ENCODE assay signal across 17 mouse cellular contexts in genomic region chr5:106450426-106451160, GRCm38 (mm10). TPM values are rescaled to one million over a fixed set of nuclear protein-coding genes. Genes with fewer than 3 reads are reported as not detected.
A peak's percentile ranks its signal among the peaks of the same experiment; 100 is the strongest.
DNase-seq lines count a peak whose midpoint lies in the region; ATAC-seq lines count a peak whose summit lies in the region.
"Had no signal": no experiment of that assay in that cellular context is flagged by ENCODE, and none has a peak within 500 bp of the region (broad histone marks: within the 10 kb centered on the region; RNA-seq: fewer than 3 reads in every experiment).

No protein-coding gene starts in this region.

- no peaks in the 10 kb centered on the region for H3K36me3 ChIP-seq in forebrain, embryonic 12.5 days (replicated peaks)
- H3K36me3 ChIP-seq in forebrain, embryonic 15.5 days, result no peaks in the 10 kb centered on the region
- no peaks in the 10 kb centered on the region for H3K36me3 ChIP-seq in midbrain, embryonic 14.5 days (ENCODE audit: control insufficient read depth, insufficient read depth, low read length)

- DNase-seq in cerebellum, adult 9-10 months, result peak; percentile 65
- peak; percentile 39 to 42 for DNase-seq in cerebellum, postnatal 36 days
- no peak for DNase-seq in midbrain, embryonic 14.5 days
- no peak for DNase-seq in spleen, adult 18-20 months
- DNase-seq in right cerebral cortex, postnatal 25 days, result no peak
- DNase-seq: heart, adult 2 months; kidney, adult 2 months; kidney, postnatal 36 days; left cerebral cortex, postnatal 4 days; thymus, adult 2 months had no signal

- no peak overlapping the region; the same call in 1 of the 2 replicates for H3K4me3 ChIP-seq in forebrain, embryonic 12.5 days (replicated peaks)
- no peak overlapping the region for H3K4me3 ChIP-seq in forebrain, embryonic 15.5 days
- peak overlapping the region; percentile 3 for H3K4me3 ChIP-seq in midbrain, embryonic 14.5 days (replicated peaks; ENCODE audit: low read depth, low read length)
- H3K4me3 ChIP-seq: heart, adult 2 months; megakaryocyte, embryonic 14.5 days had no signal

- peaks cover 37% of the 10 kb centered on the region for H3K4me1 ChIP-seq in forebrain, embryonic 12.5 days
- H3K4me1 ChIP-seq in forebrain, embryonic 15.5 days, result peaks cover 19% of the 10 kb centered on the region
- H3K4me1 ChIP-seq in midbrain, embryonic 14.5 days (ENCODE audit: control insufficient read depth, insufficient read depth, low read length), result peaks cover 7% of the 10 kb centered on the region; the same call in 1 of the 2 replicates

- H3K4me2 ChIP-seq in forebrain, embryonic 12.5 days, result peak overlapping the region; percentile 44
- no peak overlapping the region for H3K4me2 ChIP-seq in forebrain, embryonic 15.5 days (replicated peaks)
- peak overlapping the region; percentile 56 for H3K4me2 ChIP-seq in midbrain, embryonic 14.5 days (ENCODE audit: low read length)

- no peaks in the 10 kb centered on the region for H3K9me3 ChIP-seq in forebrain, embryonic 12.5 days
- H3K9me3 ChIP-seq in forebrain, embryonic 15.5 days, result no peaks in the 10 kb centered on the region
- H3K9me3 ChIP-seq in midbrain, embryonic 14.5 days (ENCODE audit: control insufficient read depth, low read length), result no peaks in the 10 kb centered on the region

- no peak for ATAC-seq in forebrain, embryonic 12.5 days (ENCODE audit: low FRiP score)
- no peak for ATAC-seq in forebrain, embryonic 15.5 days (replicated peaks)
- no peak for ATAC-seq in midbrain, embryonic 14.5 days (ENCODE audit: low FRiP score, low TSS enrichment)
- ATAC-seq: hindbrain, postnatal 0 days; lung, postnatal 0 days had no signal

- peaks cover 96% of the 10 kb centered on the region for H3K27me3 ChIP-seq in forebrain, embryonic 12.5 days
- peaks cover 84% of the 10 kb centered on the region for H3K27me3 ChIP-seq in forebrain, embryonic 15.5 days
- peaks cover 82% of the 10 kb centered on the region for H3K27me3 ChIP-seq in midbrain, embryonic 14.5 days (ENCODE audit: control insufficient read depth, insufficient read depth, low read length)

- no peak overlapping the region for H3K9ac ChIP-seq in forebrain, embryonic 12.5 days
- H3K9ac ChIP-seq in forebrain, embryonic 15.5 days (replicated peaks), result no peak overlapping the region
- H3K9ac ChIP-seq in midbrain, embryonic 14.5 days (replicated peaks; ENCODE audit: low read length), result peak overlapping the region; percentile 7; the same call in 1 of the 2 replicates
- H3K9ac ChIP-seq: liver, embryonic 14.5 days had no signal

- 12% methylated on average over 5 of the region's 5 CpGs for WGBS in forebrain, embryonic 12.5 days
- 10% methylated on average over 5 of the region's 5 CpGs for WGBS in forebrain, embryonic 15.5 days
- WGBS in midbrain, embryonic 14.5 days, result 13% methylated on average over 5 of the region's 5 CpGs

- 0 out of 2 replicates have a peak overlapping the region, but pooled peaks have one; percentile 5 for H3K27ac ChIP-seq in forebrain, embryonic 12.5 days
- no peak overlapping the region for H3K27ac ChIP-seq in forebrain, embryonic 15.5 days (replicated peaks)
- 0 out of 2 replicates have a peak overlapping the region, but pooled peaks have one; percentile 74 for H3K27ac ChIP-seq in midbrain, embryonic 14.5 days (replicated peaks; ENCODE audit: low read depth, low read length)
- H3K27ac ChIP-seq: heart, adult 2 months; hindbrain, postnatal 0 days; liver, embryonic 14.5 days had no signal

RNA-seq across cellular contexts. Expression of gene Barhl2, which starts 7.4 kb away (rescaled TPM):
- 6.2 and 7.6 TPM in 2 replicates for polyA plus RNA-seq in forebrain, embryonic 12.5 days (2016; fragmentation: Nextera tagmentation; extraction: Ambion mirVana)
- 1.1 and 1.3 TPM in 2 replicates for polyA plus RNA-seq in forebrain, embryonic 15.5 days (2015; fragmentation: Nextera tagmentation; extraction: Ambion mirVana)
- polyA plus RNA-seq in midbrain, embryonic 14.5 days (2014; fragmentation: Nextera tagmentation; extraction: Ambion mirVana), result 12.2 and 14.4 TPM in 2 replicates
- polyA plus RNA-seq: heart, adult 2 months; heart, postnatal 0 days; kidney, adult 2 months; lung, postnatal 0 days; thymus, adult 2 months had no signal

Comparison
In these comparisons a context has a peak if more than half of its experiments do, and no peak if none do; other contexts are left out.
1. DNase-seq: peak in cerebellum, adult 9-10 months (single experiment) and cerebellum, postnatal 36 days (2 of 2); none in midbrain, embryonic 14.5 days (single experiment), spleen, adult 18-20 months (0 of 2) and right cerebral cortex, postnatal 25 days (single experiment).